Mouse (Mus musculus) colon, adult 2 months (tissue): ENCODE measurements around the gene Olfr1066. TPM values are rescaled to one million over a fixed set of nuclear protein-coding genes. Genes with fewer than 3 reads are reported as not detected.

Source experiments
- polyA plus RNA-seq: library from polyadenylated mRNA; depleted of rRNA; stranded (reverse); fragments of >200 nt; gene quantifications from 2 replicates; pipeline ENCODE4 v1.2.3, GENCODE M21; 2012; rRNA removed

The Olfr1066 gene
- not detected in 2 replicates for polyA plus RNA-seq

GRCm38 (mm10) chr2:86456169-86456568 is at the start of gene Olfr1066:
Gene Olfr1066, minus strand, starts transcription at chr2:86456269.

GRCm38 (mm10) chr2:86487286-86487685 is 31.2 kb upstream of the Olfr1066 start, which contains the start of gene Olfr228:
Gene Olfr228, minus strand, starts transcription at chr2:86487386.

GRCm38 (mm10) chr2:86450491-86450890 is 5.6 kb downstream of the Olfr1066 start, which contains the start of gene Olfr1065:
Gene Olfr1065, minus strand, starts transcription at chr2:86450591.

DNA sequence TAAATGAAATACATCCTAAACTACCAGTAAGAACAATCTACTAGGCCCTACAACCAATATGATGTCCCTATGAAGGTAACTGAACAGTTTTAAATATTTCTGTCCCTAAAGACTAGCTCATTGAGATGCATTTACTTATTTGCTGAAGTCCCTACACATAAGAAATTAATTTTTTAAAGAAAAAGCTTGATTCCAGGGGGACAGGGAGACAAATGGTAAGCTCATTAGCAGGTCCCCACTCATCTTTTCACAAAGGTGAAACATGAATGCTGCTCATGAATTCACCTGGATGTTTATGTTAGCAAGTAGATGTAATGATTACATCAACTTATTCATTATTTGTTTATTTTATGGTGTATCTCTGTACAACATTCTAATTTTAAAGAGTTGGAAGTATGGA is 29.4 kb downstream of the Olfr1066 start, which contains the start of gene Olfr1062:
Gene Olfr1062 (minus strand): TSS at position 101 of the 400 bp plus-strand sequence.

GRCm38 (mm10) chr2:86413950-86414349 is 42.1 kb downstream of the Olfr1066 start, which contains the start of gene Olfr1061:
Gene Olfr1061, minus strand, starts transcription at chr2:86414050.

Other genes with a start within 250 kb of the Olfr1066 start
- not detected in 2 replicates for gene Olfr1046, start 237.0 kb downstream of the Olfr1066 start, polyA plus RNA-seq
- not detected in 2 replicates for gene Olfr1047, start 224.9 kb downstream of the Olfr1066 start, polyA plus RNA-seq
- gene Olfr1048, start 216.0 kb downstream of the Olfr1066 start, polyA plus RNA-seq: not detected in 2 replicates
- gene Olfr1049, start 197.9 kb downstream of the Olfr1066 start, polyA plus RNA-seq: not detected in 2 replicates
- not detected in 2 replicates for gene Olfr1051, start 177.2 kb downstream of the Olfr1066 start, polyA plus RNA-seq
- gene Olfr1052, start 163.8 kb downstream of the Olfr1066 start, polyA plus RNA-seq: not detected in 2 replicates
- not detected in 2 replicates for gene Olfr1053, start 141.0 kb downstream of the Olfr1066 start, polyA plus RNA-seq
- not detected in 2 replicates for gene Olfr1054, start 120.8 kb downstream of the Olfr1066 start, polyA plus RNA-seq
- gene Olfr1055, start 106.0 kb downstream of the Olfr1066 start, polyA plus RNA-seq: not detected in 2 replicates
- gene Olfr1056, start 93.8 kb downstream of the Olfr1066 start, polyA plus RNA-seq: not detected in 2 replicates
- not detected in 2 replicates for gene Olfr1057, start 77.9 kb downstream of the Olfr1066 start, polyA plus RNA-seq
- not detected in 2 replicates for gene Olfr1058, start 67.7 kb downstream of the Olfr1066 start, polyA plus RNA-seq
- not detected in 2 replicates for gene Olfr1061, start 42.2 kb downstream of the Olfr1066 start, polyA plus RNA-seq
- gene Olfr1062, start 29.5 kb downstream of the Olfr1066 start, polyA plus RNA-seq: not detected in 2 replicates
- not detected in 2 replicates for gene Olfr1065, start 5.7 kb downstream of the Olfr1066 start, polyA plus RNA-seq
- gene Olfr228, start 31.1 kb upstream of the Olfr1066 start, polyA plus RNA-seq: not detected in 2 replicates
- gene Olfr1076, start 52.2 kb upstream of the Olfr1066 start, polyA plus RNA-seq: not detected in 2 replicates
- not detected in 2 replicates for gene Olfr1079, start 86.2 kb upstream of the Olfr1066 start, polyA plus RNA-seq
- gene Olfr1080, start 102.0 kb upstream of the Olfr1066 start, polyA plus RNA-seq: not detected in 2 replicates
- gene Olfr1082, start 142.7 kb upstream of the Olfr1066 start, polyA plus RNA-seq: not detected in 2 replicates
- not detected in 2 replicates for gene Olfr1084, start 183.5 kb upstream of the Olfr1066 start, polyA plus RNA-seq
- gene Olfr1085, start 205.8 kb upstream of the Olfr1066 start, polyA plus RNA-seq: not detected in 2 replicates
- not detected in 2 replicates for gene Olfr1086, start 223.8 kb upstream of the Olfr1066 start, polyA plus RNA-seq
- gene Olfr1087, start 242.1 kb upstream of the Olfr1066 start, polyA plus RNA-seq: not detected in 2 replicates